30 mouse cellular contexts compared by ENCODE assay signal in genomic region chr5:111125746-111126145, GRCm38 (mm10).
DNase-seq lines count a peak whose midpoint lies in the region; ATAC-seq lines count a peak whose summit lies in the region.
"Had no signal": no experiment of that assay in that cellular context is flagged by ENCODE, and none has a peak within 500 bp of the region (broad histone marks: within the 10 kb centered on the region; RNA-seq: fewer than 3 reads in every experiment).

No protein-coding gene starts in this region.

- no peaks in the 10 kb centered on the region for H3K9me3 ChIP-seq in kidney, embryonic 14.5 days (ENCODE audit: control insufficient read depth, low read length)
- H3K9me3 ChIP-seq in heart, embryonic 12.5 days (replicated peaks), result no peaks in the 10 kb centered on the region; the same call in 1 of the 2 replicates
- H3K9me3 ChIP-seq: embryonic facial prominence, embryonic 13.5 days; forebrain, embryonic 10.5 days; forebrain, embryonic 15.5 days; limb, embryonic 10.5 days; limb, embryonic 15.5 days; liver, embryonic 13.5 days; neural tube, embryonic 12.5 days; stomach, embryonic 15.5 days had no signal

- 82% methylated on average over 12 of the region's 12 CpGs for WGBS in kidney, embryonic 14.5 days
- 85% methylated on average over 12 of the region's 12 CpGs for WGBS in heart, embryonic 12.5 days

- DNase-seq in kidney, adult 18-20 months, result peak; percentile 55
- peak; percentile 41 for DNase-seq in lung, postnatal 36 days
- DNase-seq in lung, postnatal 10 days, result no peak
- peak; percentile 48 for DNase-seq in kidney, postnatal 10 days
- no peak for DNase-seq in layer of hippocampus, postnatal 25 days (ENCODE audit: extremely low spot score in 1 of 2, low spot score in 1 of 2)
- DNase-seq: adrenal gland, adult 2 months; adrenal gland, postnatal 36 days; cerebellum, adult 9-10 months; gastrocnemius, postnatal 36 days; heart, adult 18-20 months; liver, embryonic 13.5 days; lung, adult 18-20 months; retina, postnatal 1 day; right cerebral cortex, postnatal 25 days had no signal

- H3K27ac ChIP-seq in kidney, embryonic 14.5 days (ENCODE audit: low read depth, low read length), result no peak overlapping the region
- H3K27ac ChIP-seq in heart, embryonic 12.5 days (ENCODE audit: poor library complexity, severe bottlenecking), result no peak overlapping the region
- H3K27ac ChIP-seq: embryonic facial prominence, embryonic 13.5 days; forebrain, embryonic 10.5 days; forebrain, embryonic 15.5 days; hindbrain, embryonic 14.5 days; layer of hippocampus, adult 2 months; limb, embryonic 10.5 days; limb, embryonic 15.5 days; liver, embryonic 13.5 days; neural tube, embryonic 12.5 days; stomach, embryonic 15.5 days had no signal

- ATAC-seq in kidney, embryonic 14.5 days (ENCODE audit: low FRiP score, low TSS enrichment), result no peak
- no peak for ATAC-seq in heart, embryonic 12.5 days (ENCODE audit: insufficient number of reproducible peaks, low FRiP score)
- ATAC-seq: forebrain, embryonic 15.5 days; intestine, postnatal 0 days; lung, postnatal 0 days had no signal

- H3K9ac ChIP-seq in kidney, embryonic 14.5 days (ENCODE audit: low read depth, low read length), result no peak overlapping the region
- no peak overlapping the region for H3K9ac ChIP-seq in heart, embryonic 12.5 days
- H3K9ac ChIP-seq: embryonic facial prominence, embryonic 13.5 days; forebrain, embryonic 15.5 days; hindbrain, embryonic 14.5 days; limb, embryonic 15.5 days; liver, embryonic 13.5 days; neural tube, embryonic 12.5 days; stomach, embryonic 15.5 days had no signal

- no peak overlapping the region for H3K4me3 ChIP-seq in kidney, embryonic 14.5 days (ENCODE audit: low read length)
- H3K4me3 ChIP-seq in heart, embryonic 12.5 days, result no peak overlapping the region
- H3K4me3 ChIP-seq: embryonic facial prominence, embryonic 13.5 days; forebrain, embryonic 10.5 days; forebrain, embryonic 15.5 days; layer of hippocampus, adult 2 months; limb, embryonic 10.5 days; limb, embryonic 15.5 days; liver, embryonic 13.5 days; myocyte; neural tube, embryonic 12.5 days; stomach, embryonic 15.5 days had no signal

- H3K36me3 ChIP-seq in kidney, embryonic 14.5 days (ENCODE audit: control insufficient read depth, insufficient read depth, low read length), result no peaks in the 10 kb centered on the region
- H3K36me3 ChIP-seq in heart, embryonic 12.5 days, result no peaks in the 10 kb centered on the region
- H3K36me3 ChIP-seq: forebrain, embryonic 10.5 days; forebrain, embryonic 15.5 days; liver, embryonic 13.5 days; neural tube, embryonic 12.5 days; stomach, embryonic 15.5 days had no signal

- no peaks in the 10 kb centered on the region for H3K27me3 ChIP-seq in kidney, embryonic 14.5 days (ENCODE audit: control insufficient read depth, insufficient read depth, low read length)
- H3K27me3 ChIP-seq in heart, embryonic 12.5 days (replicated peaks), result peaks cover 18% of the 10 kb centered on the region
- H3K27me3 ChIP-seq: embryonic facial prominence, embryonic 13.5 days; forebrain, embryonic 15.5 days; limb, embryonic 15.5 days; liver, embryonic 13.5 days; stomach, embryonic 15.5 days had no signal

- no peak overlapping the region for H3K4me2 ChIP-seq in kidney, embryonic 14.5 days (replicated peaks; ENCODE audit: low read depth, low read length)
- no peak overlapping the region for H3K4me2 ChIP-seq in heart, embryonic 12.5 days
- H3K4me2 ChIP-seq: embryonic facial prominence, embryonic 13.5 days; forebrain, embryonic 15.5 days; heart, embryonic 11.5 days; hindbrain, embryonic 14.5 days; limb, embryonic 15.5 days; liver, embryonic 13.5 days; midbrain, embryonic 11.5 days; neural tube, embryonic 12.5 days; stomach, embryonic 15.5 days had no signal

- H3K4me1 ChIP-seq in kidney, embryonic 14.5 days (ENCODE audit: control insufficient read depth, insufficient read depth, low read length), result peaks cover 7% of the 10 kb centered on the region; the same call in 1 of the 2 replicates
- H3K4me1 ChIP-seq in heart, embryonic 12.5 days (replicated peaks), result peaks cover 28% of the 10 kb centered on the region

Comparison
In these comparisons a context has a peak if more than half of its experiments do, and no peak if none do; other contexts are left out.
1. DNase-seq: peak in kidney, adult 18-20 months (single experiment), lung, postnatal 36 days (single experiment) and kidney, postnatal 10 days (single experiment); none in lung, postnatal 10 days (single experiment) and layer of hippocampus, postnatal 25 days (0 of 2).